Mouse (Mus musculus): ENCODE data around the gene BC024978. TPM values are rescaled to one million over a fixed set of nuclear protein-coding genes. Genes with fewer than 3 reads are reported as not detected.

BC024978 gene
- total RNA-seq, 4 experiments from 2014 or later, result 21.0 to 25.0 (median 23.2) TPM

GRCm38 (mm10) chr7:27174896-27175295 lies 20.7 kb upstream of the BC024978 start:
- DNase-seq (ENCODE audit: low spot score in 2 of 2), result no peak

- DNase-seq (ENCODE audit: low spot score in 2 of 2), result no peak
These were observed 17.6 kb upstream of the BC024978 start for GRCm38 (mm10) chr7:27177942-27178323.

- DNase-seq (ENCODE audit: low spot score in 2 of 2), result peak; percentile 98 to 99
These were observed 17.0 kb upstream of the BC024978 start, which contains the start of gene Rab4b for GRCm38 (mm10) chr7:27178324-27179216. Rab4b (minus strand) TSS chr7:27178896.

GRCm38 (mm10) chr7:27179217-27179918 lies 16.2 kb upstream of the BC024978 start:
- no peak for DNase-seq (ENCODE audit: low spot score in 2 of 2)

- no peak for DNase-seq (ENCODE audit: low spot score in 2 of 2)
These were observed 15.5 kb upstream of the BC024978 start for GRCm38 (mm10) chr7:27180036-27180435.

- no peak for DNase-seq (ENCODE audit: low spot score in 2 of 2)
These were observed 14.5 kb upstream of the BC024978 start, which contains the start of the genes Gm21983 and Mia for GRCm38 (mm10) chr7:27180837-27181695. Gm21983 (minus strand) TSS chr7:27181086. Mia (minus strand) TSS chr7:27181157.

GRCm38 (mm10) chr7:27182498-27182897 lies 13.1 kb upstream of the BC024978 start:
- DNase-seq (ENCODE audit: low spot score in 2 of 2), result no peak

GRCm38 (mm10) chr7:27184964-27185363 lies 10.6 kb upstream of the BC024978 start:
- no peak for DNase-seq (ENCODE audit: low spot score in 2 of 2)

- DNase-seq (ENCODE audit: low spot score in 2 of 2), result no peak
These were observed 9.6 kb upstream of the BC024978 start for GRCm38 (mm10) chr7:27185986-27186385.

GRCm38 (mm10) chr7:27189271-27189931 lies 6.2 kb upstream of the BC024978 start:
- no peak for DNase-seq (ENCODE audit: low spot score in 2 of 2)

GRCm38 (mm10) chr7:27192434-27192833 lies 3.1 kb upstream of the BC024978 start:
- no peak for DNase-seq (ENCODE audit: low spot score in 2 of 2)

- no peak for DNase-seq (ENCODE audit: low spot score in 2 of 2)
These were observed 1.9 kb upstream of the BC024978 start for GRCm38 (mm10) chr7:27193731-27194130.

- DNase-seq (ENCODE audit: low spot score in 2 of 2), result no peak
These were observed 1.6 kb downstream of the BC024978 start for GRCm38 (mm10) chr7:27197136-27197535.

GRCm38 (mm10) chr7:27197634-27198033 lies 2.1 kb downstream of the BC024978 start:
- DNase-seq (ENCODE audit: low spot score in 2 of 2), result no peak

- DNase-seq (ENCODE audit: low spot score in 2 of 2), result no peak
These were observed 2.8 kb downstream of the BC024978 start for GRCm38 (mm10) chr7:27198355-27198754.

GRCm38 (mm10) chr7:27198779-27199178 lies 3.2 kb downstream of the BC024978 start:
- no peak for DNase-seq (ENCODE audit: low spot score in 2 of 2)

GRCm38 (mm10) chr7:27203730-27204449 lies 8.3 kb downstream of the BC024978 start:
- no peak for DNase-seq (ENCODE audit: low spot score in 2 of 2)

GRCm38 (mm10) chr7:27212626-27213025 lies 17.0 kb downstream of the BC024978 start:
- DNase-seq (ENCODE audit: low spot score in 2 of 2), result no peak

GRCm38 (mm10) chr7:27218586-27218985 lies 23.0 kb downstream of the BC024978 start:
- no peak for DNase-seq (ENCODE audit: low spot score in 2 of 2)

- DNase-seq (ENCODE audit: low spot score in 2 of 2), result no peak
These were observed 24.4 kb downstream of the BC024978 start for GRCm38 (mm10) chr7:27219937-27220336.
